Mouse (Mus musculus): ENCODE results near the gene Gm28051. TPM values are rescaled to one million over a fixed set of nuclear protein-coding genes. Genes with fewer than 3 reads are reported as not detected.

Gene Gm28051
- total RNA-seq, 2 experiments from 2014 or later: not detected

Small RNAs within 50 kb of the gene (microRNA-seq; reads per million reads assigned to microRNA genes)
- 0 to 0.50 reads per million in 2 experiments for gene Mir1936

Other genes starting within 250 kb of the Gm28051 start
- not detected for gene Chga, start 202.8 kb downstream of the Gm28051 start, total RNA-seq (2021)
- 1 to 10 TPM; 6.4 to 8.4 TPM for gene Itpk1, start 52.8 kb downstream of the Gm28051 start, total RNA-seq (2021)
- 1 to 10 TPM; 4.7 to 4.8 TPM for gene Moap1, start 14.1 kb downstream of the Gm28051 start, total RNA-seq (2021)
- 1 to 10 TPM; 2.0 to 2.3 TPM for gene Tmem251, start 14.0 kb downstream of the Gm28051 start, total RNA-seq (2021)
- gene Gon7, start within 50 bp of the Gm28051 start, total RNA-seq (2021): 1 to 10 TPM; 7.2 to 7.6 TPM
- gene Ubr7, start 202 bp upstream of the Gm28051 start, total RNA-seq (2021): 10 to 100 TPM; 13.9 to 14.5 TPM
- 1 to 10 TPM; 3.0 to 3.1 TPM for gene Gm20604, start 907 bp upstream of the Gm28051 start, total RNA-seq (2021)
- 10 to 100 TPM; 17.0 to 17.6 TPM for gene Btbd7, start 120.7 kb upstream of the Gm28051 start, total RNA-seq (2021)
- not detected for gene Cox8c, start 141.6 kb upstream of the Gm28051 start, total RNA-seq (2021)
- gene Unc79, start 191.1 kb upstream of the Gm28051 start, total RNA-seq (2021): under 1 TPM; 0.07 to 0.10 TPM